Mouse (Mus musculus) left cerebral cortex, postnatal 36 days (tissue): Measurements from ENCODE around the gene Cgrrf1. TPM values are rescaled to one million over a fixed set of nuclear protein-coding genes. Genes with fewer than 3 reads are reported as not detected.

ENCODE experiments used
- DNase-seq, 2 experiments: peaks; one replicate each; pipeline ENCODE4 v3.0.0; 2021 to 2022; ENCODE audit warnings: low spot score in 2 of 2, mixed read lengths in 1 of 2
- intact Hi-C: fragments of 180-260 bp; cut with DNase I; formaldehyde crosslinking; loops from one replicate; pipeline ENCODE4 v1.15.1; 2025
- total RNA-seq, 2 experiments: library from RNA; stranded (reverse); gene quantifications; 2 replicates each; pipeline ENCODE4 v1.2.3; 2021

The Cgrrf1 gene
- total RNA-seq, 2 experiments from 2014 or later = 34.5 to 36.3 TPM

DNA sequence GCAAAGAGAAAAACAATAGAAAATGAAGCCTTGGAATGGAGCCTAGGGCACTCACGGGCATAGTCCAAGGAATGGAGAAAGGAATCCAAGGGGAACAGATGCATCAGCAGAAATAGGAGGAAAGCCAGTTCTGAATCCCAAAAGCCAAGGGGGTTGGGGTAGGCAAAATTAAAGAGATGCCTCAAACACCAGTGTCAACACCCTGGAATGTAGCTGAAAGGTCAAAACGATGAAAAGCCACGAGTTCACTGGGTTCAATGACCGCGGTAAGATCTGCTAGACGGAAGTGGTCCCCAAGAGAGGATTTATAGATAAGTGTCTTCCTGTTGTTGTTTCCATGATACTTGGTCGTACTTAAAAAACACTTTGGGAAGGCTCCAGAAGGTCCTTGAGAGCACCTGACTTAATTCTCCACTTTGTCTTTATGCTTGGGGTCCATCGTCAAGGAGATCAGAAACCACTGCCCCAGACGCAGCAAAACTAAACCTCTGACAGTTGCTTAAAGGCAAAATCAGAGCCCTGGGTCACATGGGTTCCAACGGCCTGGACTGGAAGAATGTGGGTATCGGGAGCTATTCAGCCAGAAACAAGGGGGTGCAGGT lies 10.6 kb upstream of the Cgrrf1 start:
- intact Hi-C loops = no loop called here

DNA sequence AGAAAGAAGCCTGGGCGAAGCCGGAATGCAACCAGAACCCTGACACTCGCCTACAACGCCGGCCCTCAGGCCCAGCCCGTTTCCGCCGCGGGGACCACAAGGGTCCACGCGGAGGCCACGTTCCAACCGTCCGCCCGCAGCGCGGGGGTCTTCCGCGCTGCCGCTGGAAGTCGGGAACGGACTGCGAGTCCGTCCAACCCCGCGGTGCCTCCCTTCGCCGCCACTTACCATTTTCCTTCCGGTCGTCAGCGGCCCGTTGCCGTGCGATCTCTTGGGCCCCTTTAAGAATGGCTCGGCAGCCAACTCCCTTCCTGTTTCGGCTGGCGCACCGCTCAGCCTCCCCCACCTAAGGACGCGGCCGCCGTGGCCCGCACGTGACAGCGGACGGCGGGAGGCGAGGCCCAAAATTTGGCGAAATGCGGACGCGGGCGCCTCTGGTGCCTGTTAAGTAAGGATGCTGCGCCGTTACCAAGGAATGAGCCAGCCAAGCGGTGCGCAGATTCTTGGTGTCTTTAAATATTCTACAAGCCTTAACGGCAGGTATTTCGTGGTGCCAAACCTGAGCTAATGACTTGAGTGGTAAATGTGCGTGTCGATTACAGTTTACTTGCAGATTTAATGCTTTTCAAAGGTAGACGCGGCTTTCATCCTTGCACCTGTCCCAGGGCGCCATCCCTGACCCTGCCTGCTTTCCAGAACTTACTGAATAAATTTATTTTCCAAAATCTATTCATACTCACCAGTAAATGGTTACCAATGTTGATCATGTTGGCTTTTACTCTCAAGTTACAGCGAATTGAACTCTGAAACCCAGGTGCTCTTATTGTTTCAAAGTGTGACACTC lies 9.8 kb upstream of the Cgrrf1 start, which contains the start of gene Gmfb:
Gene Gmfb (minus strand): TSS at position 370 of the 844 bp plus-strand sequence.
- intact Hi-C loops = no loop called here
- DNase-seq = peak; percentile 97 to 98

More for the DNA sequence above, 10.6 kb upstream of the Cgrrf1 start:
- DNase-seq = no peak

DNA sequence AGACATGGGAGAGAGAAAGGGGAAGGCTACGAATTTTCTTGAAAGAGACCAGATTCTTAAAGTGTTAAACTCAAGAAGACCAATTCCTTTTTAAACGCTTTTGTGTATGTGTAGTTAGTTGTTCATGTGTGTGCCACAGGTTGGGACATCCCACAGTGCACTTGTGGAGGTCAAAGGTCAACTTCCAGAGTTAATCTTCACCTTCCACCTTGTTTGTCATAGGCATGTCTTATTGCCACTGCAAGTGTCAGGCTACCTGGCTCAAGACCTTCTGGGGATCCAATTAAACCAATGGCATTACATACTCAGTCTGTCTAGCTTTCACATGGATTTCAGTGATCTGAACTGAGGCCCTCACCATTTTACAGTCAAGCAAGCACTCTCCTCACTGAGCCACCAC lies 7.9 kb upstream of the Cgrrf1 start:
- no peak for DNase-seq
- intact Hi-C loops = no loop called here

DNA sequence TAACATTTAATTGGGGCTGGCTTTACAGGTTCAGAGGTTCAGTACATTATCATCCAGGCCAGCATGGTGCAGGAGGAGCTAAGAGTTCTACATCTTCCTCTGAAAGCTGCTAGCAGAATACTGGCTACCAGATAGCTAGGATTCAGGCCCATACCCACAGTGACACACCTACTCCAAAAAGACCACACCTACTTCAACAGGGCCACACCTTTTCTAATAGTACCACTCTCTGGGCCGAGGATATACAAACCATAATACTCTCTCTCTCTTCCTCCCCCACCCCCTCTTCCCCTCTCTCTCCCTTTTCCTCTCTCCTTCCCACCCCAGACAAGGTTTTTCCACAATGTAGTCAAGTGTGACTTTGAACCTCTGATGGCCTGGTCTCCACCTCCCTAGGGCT lies 4.5 kb upstream of the Cgrrf1 start:
- intact Hi-C loops = no loop called here
- DNase-seq = no peak

DNA sequence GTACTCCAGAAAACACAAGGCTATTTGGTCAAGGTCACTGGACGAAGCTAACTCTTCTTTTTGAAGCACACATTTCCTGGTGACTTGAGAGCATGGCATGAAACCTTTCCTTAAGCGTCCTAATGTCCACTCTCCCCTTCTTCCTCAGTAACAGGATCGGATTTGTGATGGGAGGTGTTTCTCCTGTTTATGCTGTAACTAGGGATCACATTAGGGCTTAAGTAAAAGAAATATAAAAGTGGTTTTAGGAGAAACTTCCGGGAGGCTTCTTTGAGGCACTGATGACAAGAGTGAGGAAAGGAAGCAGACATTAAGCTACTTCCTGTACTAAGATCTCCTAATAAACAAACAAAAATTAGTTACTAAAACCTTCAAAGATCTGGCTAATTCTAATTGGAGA lies 630 bp upstream of the Cgrrf1 start:
- intact Hi-C loops = no loop called here

DNA sequence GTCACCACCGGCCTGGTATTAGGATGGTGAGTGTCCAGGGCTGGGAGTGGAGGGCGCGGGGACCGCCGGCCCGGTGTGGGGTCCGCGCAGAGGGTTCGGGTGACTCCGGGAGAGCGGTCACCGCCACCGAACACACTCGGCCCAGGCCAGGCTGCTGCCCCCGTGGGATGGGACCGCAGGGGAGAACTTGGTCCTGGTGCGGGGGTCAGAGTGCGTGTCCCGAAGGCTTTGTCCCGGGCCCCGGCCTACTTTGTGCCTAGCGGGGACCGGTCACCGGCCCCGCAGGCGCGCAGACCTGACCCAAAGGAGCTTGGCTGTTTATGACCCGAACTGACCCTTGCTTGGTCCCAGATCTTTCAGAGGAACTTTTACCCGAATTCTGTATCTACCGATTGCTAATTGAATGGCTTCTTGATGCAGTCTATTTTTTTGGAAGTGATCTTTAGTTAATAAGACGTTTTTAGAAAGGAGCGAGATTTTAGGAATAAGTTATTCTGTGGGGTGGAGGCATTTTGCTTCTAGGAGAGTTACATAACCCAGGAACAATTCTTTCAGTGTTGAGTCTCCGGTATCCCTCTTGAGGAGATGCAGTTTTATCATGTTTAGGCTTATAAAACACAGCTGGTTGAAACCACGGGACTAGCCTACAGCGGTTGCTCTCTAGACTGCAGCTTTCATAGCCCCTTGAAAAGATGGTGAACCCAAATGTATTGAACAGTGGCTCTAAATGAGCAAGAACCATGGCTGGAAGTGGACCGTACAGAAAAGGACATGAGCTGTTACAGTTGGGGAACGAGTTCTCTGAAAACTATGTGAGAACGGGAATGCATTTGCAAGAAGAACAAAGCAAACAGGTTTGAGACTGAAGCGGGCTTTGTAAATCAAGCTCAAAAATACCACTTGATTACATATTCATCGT lies 688 bp downstream of the Cgrrf1 start:
- peak; percentile 10 to 16 for DNase-seq
- intact Hi-C loops = loop anchor here (2.0 kb wide), 1 partner anchor 50 kb away; the partner anchor contains the start of gene Samd4

More for the DNA sequence above, 630 bp upstream of the Cgrrf1 start:
- no peak for DNase-seq

DNA sequence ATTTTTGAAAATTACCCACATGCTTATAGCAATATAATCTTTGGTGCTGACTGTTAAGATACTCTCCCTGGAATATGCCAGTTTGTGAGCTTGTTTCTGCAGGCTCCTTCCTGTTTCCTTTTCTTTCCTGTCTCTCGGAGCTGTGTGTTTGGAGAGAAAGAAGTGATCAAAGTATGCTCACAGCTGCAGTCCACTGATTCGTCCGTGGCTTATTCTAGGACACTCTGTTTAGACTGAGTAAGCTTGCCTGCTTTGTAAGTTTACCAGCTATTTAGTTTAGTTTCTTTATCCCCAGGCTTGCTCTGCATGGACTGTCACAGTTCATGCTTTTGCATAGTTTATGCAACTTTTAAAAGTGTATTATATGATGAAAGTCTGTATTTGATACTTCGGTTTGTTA lies 7.4 kb downstream of the Cgrrf1 start:
- intact Hi-C loops = no loop called here
- DNase-seq = no peak

DNA sequence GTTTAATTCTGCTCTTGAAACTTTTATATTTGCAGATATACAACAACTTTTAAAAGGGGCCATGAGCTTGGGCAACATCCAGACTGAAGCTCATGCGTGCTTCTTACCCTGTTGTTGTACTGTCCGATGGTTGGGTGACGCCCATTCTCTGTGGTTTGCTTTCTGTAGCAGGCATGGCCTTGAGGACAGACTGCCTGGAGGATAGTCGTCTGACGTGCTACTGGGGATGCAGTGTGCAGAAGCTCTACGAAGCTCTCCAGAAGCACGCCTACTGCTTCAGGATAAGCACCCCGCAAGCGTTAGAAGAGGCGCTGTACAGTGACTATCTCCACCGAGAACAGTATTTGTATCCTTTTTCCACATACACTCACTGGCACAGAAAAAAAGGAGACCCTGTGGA lies 13.8 kb downstream of the Cgrrf1 start:
- no peak for DNase-seq
- intact Hi-C loops = no loop called here

DNA sequence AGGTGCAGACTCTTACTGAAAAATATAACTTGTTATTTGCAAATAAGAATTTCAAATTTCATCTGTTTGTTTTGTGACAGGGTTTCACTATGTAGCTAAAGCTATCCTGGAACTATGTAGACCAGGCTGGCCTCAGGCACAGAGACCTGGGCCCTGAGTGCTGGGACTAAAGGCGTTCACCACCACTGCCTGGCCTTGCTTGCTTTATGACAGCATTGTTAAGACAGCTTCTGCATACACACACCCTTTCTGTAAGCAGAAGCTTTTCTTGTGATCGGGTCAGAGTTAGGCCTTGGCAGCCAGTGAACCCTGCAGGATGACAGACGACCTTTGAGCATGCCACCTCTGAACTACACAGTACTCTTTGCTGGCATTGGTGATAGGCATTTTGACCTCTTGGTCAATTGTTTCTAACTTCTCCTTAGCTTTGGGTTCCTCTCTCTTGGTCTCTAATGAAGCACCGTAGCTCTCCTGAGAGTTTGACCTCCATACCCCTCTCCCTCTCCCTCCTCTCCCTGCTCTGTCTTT lies 16.2 kb downstream of the Cgrrf1 start:
- intact Hi-C loops = no loop called here
- no peak for DNase-seq

DNA sequence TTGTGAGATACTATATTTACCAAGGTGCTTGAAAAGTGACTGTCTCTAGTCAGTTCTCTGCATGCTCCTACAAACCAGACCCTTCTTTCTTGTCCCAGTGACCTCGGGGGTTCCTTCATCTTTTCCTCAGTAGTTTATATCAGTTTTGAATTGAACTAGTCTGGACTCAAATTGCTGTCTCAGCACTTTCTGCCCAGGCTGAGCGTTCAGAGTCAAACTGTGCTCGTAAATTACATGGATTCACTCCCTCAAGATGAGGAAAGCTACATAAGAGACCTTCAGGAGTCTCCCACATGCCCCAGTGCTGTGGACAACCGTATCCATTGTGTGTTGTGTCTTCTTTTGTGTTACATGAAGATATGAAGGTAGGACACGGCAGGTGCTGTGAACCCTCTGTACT lies 16.8 kb downstream of the Cgrrf1 start:
- DNase-seq = no peak
- intact Hi-C loops = no loop called here

DNA sequence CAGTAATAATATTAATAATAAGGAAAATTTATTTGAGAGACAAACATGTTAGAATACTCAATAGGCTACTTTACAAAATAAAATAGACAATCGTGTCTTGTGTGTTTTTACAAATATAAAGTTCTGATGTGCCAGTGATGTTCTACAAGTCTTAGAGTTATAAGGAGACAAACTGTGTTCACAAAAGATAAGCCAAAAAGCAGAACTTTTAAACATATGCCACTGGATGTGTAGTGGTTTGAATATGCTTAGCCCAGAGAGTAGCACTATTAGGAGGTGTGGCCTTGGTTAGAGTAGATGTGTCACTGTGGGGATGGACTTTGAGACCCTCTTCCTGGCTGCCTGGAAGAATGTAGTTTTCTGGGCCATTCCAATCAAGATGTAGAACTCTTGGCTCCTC lies 17.8 kb downstream of the Cgrrf1 start:
- no peak for DNase-seq
- intact Hi-C loops = no loop called here

DNA sequence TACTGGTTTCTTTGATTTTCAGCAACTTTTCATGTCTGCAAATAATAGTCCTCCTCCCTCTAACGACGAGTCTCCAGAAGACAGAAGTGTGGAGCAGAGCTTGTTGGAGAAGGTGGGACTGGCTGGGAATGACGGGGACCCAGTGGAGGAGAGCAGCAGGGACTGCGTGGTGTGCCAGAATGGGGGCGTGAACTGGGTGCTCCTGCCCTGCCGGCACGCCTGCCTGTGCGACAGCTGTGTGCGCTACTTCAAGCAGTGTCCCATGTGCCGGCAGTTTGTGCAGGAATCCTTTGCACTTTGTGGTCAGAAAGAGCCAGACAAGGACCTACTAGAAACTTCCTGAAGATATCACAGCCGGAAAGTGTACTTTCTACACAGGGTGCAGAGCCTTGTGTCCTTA lies 21.8 kb downstream of the Cgrrf1 start:
- intact Hi-C loops = no loop called here
- DNase-seq = no peak

DNA sequence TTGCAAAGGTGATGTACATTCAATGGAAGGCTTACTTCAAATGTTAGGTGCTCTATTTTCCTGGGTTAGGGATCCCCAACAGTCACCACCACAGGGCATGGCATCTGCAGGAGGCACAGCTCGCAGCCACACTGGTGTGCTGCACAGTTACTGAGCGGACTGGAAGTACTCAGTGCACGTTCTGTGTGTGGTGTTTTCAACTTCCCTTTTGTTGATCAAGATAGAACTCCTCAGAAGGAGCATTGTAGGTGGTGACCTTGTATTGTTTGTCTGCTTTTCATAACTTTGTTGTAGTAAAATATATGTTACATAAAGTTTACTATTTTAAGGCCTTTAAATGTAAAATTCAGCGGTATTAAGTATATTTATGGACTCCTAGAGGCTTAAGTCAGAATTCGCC lies 31.0 kb downstream of the Cgrrf1 start:
- intact Hi-C loops = no loop called here
- DNase-seq = no peak

DNA sequence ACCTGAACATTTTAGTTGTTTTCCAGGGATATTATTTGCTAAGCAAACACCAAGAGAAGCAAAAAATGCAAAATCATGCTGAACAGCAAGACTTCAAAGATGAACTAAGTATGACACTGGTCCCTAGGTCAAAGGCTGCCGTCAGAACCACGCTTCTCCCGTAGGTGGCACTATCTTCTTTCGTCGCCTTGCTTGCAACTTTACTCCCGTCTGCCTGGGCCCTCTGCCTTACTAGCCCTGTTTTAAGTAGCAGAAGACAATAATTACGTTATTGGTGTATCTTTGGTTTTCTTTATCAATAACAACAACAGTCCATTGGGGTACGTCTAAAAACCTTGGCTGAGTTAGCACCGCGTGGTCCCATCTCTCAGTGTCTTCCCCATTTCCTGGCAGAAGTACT lies 49.0 kb downstream of the Cgrrf1 start:
- intact Hi-C loops = loop anchor here (5.0 kb wide), 2 partner anchors 121 to 376 kb away; no protein-coding TSS in a partner anchor
- peak; percentile 17 to 23 for DNase-seq

DNA sequence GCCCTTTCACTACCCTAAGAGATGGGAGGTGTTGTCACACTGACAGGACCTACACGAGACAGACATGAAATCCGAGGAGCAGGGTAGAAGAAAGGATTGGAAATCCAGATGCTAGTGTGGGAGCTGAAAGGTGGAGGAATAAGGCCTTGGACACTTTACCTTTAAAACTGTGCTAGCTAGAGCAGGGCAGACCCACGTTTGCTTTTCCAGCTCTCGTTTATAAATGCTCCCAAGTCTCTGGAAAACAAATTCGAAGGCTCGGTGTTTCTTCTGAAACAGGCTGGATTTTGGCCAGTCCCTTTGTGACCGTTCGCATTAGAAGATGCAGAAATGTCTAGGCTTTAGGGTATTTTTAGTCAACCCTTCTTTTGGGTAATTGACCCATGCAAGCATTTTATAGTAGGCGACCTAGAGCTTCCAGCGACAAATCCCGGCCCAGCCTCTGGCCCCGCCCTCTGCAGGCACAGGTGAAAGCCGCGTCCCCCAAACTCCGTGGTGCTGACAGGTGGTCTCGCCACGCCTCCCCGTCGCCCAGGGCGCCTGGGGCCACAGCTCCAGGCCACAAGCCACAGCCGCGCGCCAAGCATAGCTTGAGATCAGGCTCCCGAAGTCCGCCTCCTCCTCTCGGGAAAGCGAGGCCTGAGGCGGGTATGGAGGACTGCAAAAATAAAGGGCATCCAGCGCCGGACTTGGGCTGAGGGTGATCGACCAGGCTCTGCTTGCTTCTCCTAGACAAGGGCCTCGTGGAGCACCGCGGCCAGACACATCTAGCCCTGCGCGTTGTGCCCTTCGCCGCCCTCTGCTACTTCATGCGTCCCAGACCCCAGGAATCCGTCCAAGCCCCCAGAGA lies 49.9 kb downstream of the Cgrrf1 start:
- intact Hi-C loops = loop anchor here (2.0 to 5.0 kb wide), 4 partner anchors 49 to 375 kb away; partner anchors contain the start of gene Cgrrf1
- DNase-seq = peak in 1 of 2 experiments; percentile 18

DNA sequence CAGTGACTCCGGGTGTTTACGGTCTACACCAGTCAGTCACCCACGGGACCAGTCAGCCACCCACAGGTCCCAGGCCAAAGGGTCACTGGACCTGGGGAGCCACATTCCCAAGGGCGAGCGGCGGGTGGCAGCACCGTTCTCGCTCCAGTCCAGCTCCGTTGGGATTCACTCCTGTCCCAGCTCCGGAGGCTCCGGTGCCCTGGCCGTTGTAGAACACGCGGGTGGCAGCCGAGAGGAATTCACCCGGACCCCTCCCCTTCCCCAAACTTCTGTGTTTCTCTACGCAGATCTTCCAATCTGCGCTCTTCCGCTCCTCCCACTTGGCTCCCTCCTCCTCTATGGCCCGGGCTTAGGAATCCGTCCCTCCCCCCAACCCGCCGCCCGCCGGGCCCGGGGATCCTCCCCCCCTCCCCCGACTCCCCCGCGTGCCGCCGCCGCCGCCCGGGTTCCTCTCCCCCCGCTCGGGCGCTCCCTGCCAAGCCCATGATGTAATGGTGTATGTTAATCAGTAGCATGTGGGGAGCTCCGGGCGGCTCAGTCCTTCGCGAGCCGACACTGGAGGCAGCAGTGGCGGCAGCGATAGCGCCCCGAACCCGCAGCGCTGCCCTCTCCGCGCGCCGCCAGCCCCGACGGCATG lies 50.6 kb downstream of the Cgrrf1 start, which contains the start of gene Samd4:
Gene Samd4 (plus strand): TSS at position 424 of the 637 bp plus-strand sequence.
- intact Hi-C loops = loop anchor here (2.0 to 5.0 kb wide), 4 partner anchors 50 to 375 kb away; partner anchors contain the start of gene Cgrrf1
- DNase-seq = peak; percentile 63 to 69

DNA sequence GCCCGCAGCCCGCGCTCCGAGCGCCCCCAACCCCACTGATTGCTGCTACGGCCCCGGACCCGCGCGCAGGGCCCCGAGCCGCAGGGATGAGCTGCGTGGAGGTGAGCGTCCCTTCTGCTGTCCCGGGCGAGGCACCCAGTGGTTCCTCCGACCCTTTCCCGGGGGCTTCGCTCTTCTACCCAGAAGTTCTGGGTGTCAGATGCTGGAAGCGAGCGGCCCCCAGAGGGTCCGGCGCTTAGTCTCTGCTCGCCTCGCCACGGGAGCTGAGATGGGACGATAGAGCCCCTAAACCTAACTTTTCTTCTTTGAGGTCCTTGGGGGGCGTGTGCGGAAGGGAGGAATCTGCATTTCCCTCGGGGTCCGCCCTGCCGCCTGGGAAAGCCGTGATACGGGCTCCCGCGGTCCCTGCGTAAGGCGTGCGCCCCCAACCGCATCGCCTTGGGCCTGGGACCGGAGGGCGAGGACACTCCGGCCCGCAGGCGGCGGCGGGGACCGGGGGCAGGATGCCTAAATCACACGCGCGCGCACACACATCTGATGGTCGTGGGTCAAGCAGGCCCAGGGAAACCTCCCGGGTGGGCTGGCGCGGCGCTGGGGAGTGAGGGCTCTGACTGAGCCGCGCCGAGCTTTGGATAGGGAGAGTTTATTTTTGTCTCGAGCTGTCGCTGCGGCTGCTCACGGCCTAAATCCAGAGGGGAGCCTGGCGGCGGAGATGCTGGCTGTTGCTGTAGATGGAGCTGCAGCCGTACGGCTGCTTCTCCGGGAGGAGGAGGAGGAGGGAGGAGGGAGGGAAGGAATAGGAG lies 51.3 kb downstream of the Cgrrf1 start:
- peak; percentile 71 to 78 for DNase-seq
- intact Hi-C loops = loop anchor here (2.0 to 5.0 kb wide), 4 partner anchors 50 to 374 kb away; partner anchors contain the start of gene Cgrrf1
